In genomic region chr16:38400311-38400960, GRCm38 (mm10) we compare ENCODE assay signal across 8 mouse cellular contexts. TPM values are rescaled to one million over a fixed set of nuclear protein-coding genes. Genes with fewer than 3 reads are reported as not detected.
A peak's percentile ranks its signal among the peaks of the same experiment; 100 is the strongest.
DNase-seq lines count a peak whose midpoint lies in the region; ATAC-seq and TF ChIP-seq lines count a peak whose summit lies in the region.

No protein-coding gene starts in this region.

- no peak for DNase-seq in kidney, postnatal 0 days (ENCODE audit: low spot score)
- no peak for DNase-seq in kidney, postnatal 36 days
- DNase-seq in embryonic facial prominence, embryonic 14.5 days (ENCODE audit: low spot score), result no peak
- DNase-seq in hindbrain, postnatal 0 days (ENCODE audit: low spot score), result no peak
- DNase-seq in midbrain, postnatal 0 days (ENCODE audit: low spot score), result peak; percentile 1
- no peak for DNase-seq in cerebellum, adult 11-12 months
- DNase-seq in gastrocnemius, postnatal 4 days (ENCODE audit: low spot score in 2 of 2), result no peak
- DNase-seq in right cerebral cortex, postnatal 36 days (ENCODE audit: low spot score in 2 of 2), result no peak

- no peaks in the 10 kb centered on the region for H3K36me3 ChIP-seq in kidney, postnatal 0 days (ENCODE audit: insufficient read depth, low read length)
- H3K36me3 ChIP-seq in embryonic facial prominence, embryonic 14.5 days (ENCODE audit: control insufficient read depth, insufficient read depth, low read length), result no peaks in the 10 kb centered on the region
- H3K36me3 ChIP-seq in hindbrain, postnatal 0 days (ENCODE audit: insufficient read depth, low read length), result no peaks in the 10 kb centered on the region
- H3K36me3 ChIP-seq in midbrain, postnatal 0 days (ENCODE audit: insufficient read depth, low read length), result no peaks in the 10 kb centered on the region

- WGBS in kidney, postnatal 0 days, result 88% methylated on average over 9 of the region's 9 CpGs
- 73% methylated on average over 9 of the region's 9 CpGs for WGBS in embryonic facial prominence, embryonic 14.5 days
- 75% methylated on average over 9 of the region's 9 CpGs for WGBS in hindbrain, postnatal 0 days
- 65% methylated on average over 9 of the region's 9 CpGs for WGBS in midbrain, postnatal 0 days

- H3K27me3 ChIP-seq in kidney, postnatal 0 days (ENCODE audit: insufficient read depth, low read length), result no peaks in the 10 kb centered on the region
- H3K27me3 ChIP-seq in embryonic facial prominence, embryonic 14.5 days (replicated peaks; ENCODE audit: control insufficient read depth, insufficient read depth, low read length), result no peaks in the 10 kb centered on the region
- no peaks in the 10 kb centered on the region for H3K27me3 ChIP-seq in hindbrain, postnatal 0 days (ENCODE audit: insufficient read depth, low read length)
- no peaks in the 10 kb centered on the region for H3K27me3 ChIP-seq in midbrain, postnatal 0 days (ENCODE audit: insufficient read depth, low read length)

- H3K4me2 ChIP-seq in kidney, postnatal 0 days (ENCODE audit: low read length), result peak overlapping the region; percentile 59
- peak overlapping the region; percentile 55 for H3K4me2 ChIP-seq in embryonic facial prominence, embryonic 14.5 days (ENCODE audit: low read depth, low read length)
- peak overlapping the region; percentile 59 for H3K4me2 ChIP-seq in hindbrain, postnatal 0 days (ENCODE audit: low read depth, low read length)
- peak overlapping the region; percentile 54 for H3K4me2 ChIP-seq in midbrain, postnatal 0 days (ENCODE audit: low read depth, low read length, poor library complexity, severe bottlenecking)

- no peaks in the 10 kb centered on the region for H3K9me3 ChIP-seq in kidney, postnatal 0 days (replicated peaks; ENCODE audit: low read length)
- H3K9me3 ChIP-seq in embryonic facial prominence, embryonic 14.5 days (ENCODE audit: control insufficient read depth, low read length), result no peaks in the 10 kb centered on the region
- no peaks in the 10 kb centered on the region for H3K9me3 ChIP-seq in hindbrain, postnatal 0 days (ENCODE audit: low read length)
- H3K9me3 ChIP-seq in midbrain, postnatal 0 days (ENCODE audit: low read length), result no peaks in the 10 kb centered on the region

- no peak for ATAC-seq in kidney, postnatal 0 days (replicated peaks; ENCODE audit: low FRiP score, low read depth)
- no peak for ATAC-seq in embryonic facial prominence, embryonic 14.5 days (ENCODE audit: low read depth)
- peak; percentile 15; the same call in 1 of the 2 replicates for ATAC-seq in hindbrain, postnatal 0 days
- ATAC-seq in midbrain, postnatal 0 days (ENCODE audit: low FRiP score), result no peak; the same call in 1 of the 2 replicates

- peaks cover 13% of the 10 kb centered on the region for H3K4me1 ChIP-seq in kidney, postnatal 0 days (replicated peaks; ENCODE audit: insufficient read depth, low read length)
- H3K4me1 ChIP-seq in embryonic facial prominence, embryonic 14.5 days (ENCODE audit: control insufficient read depth, insufficient read depth, low read length), result peaks cover 24% of the 10 kb centered on the region
- H3K4me1 ChIP-seq in hindbrain, postnatal 0 days (ENCODE audit: insufficient read depth, low read length), result peaks cover 8% of the 10 kb centered on the region
- peaks cover 11% of the 10 kb centered on the region for H3K4me1 ChIP-seq in midbrain, postnatal 0 days (ENCODE audit: insufficient read depth, low read length)

- H3K27ac ChIP-seq in kidney, postnatal 0 days, result peak overlapping the region; percentile 78
- H3K27ac ChIP-seq in embryonic facial prominence, embryonic 14.5 days (replicated peaks; ENCODE audit: low read depth, low read length), result peak overlapping the region; percentile 58
- peak overlapping the region; percentile 81 for H3K27ac ChIP-seq in hindbrain, postnatal 0 days
- 0 out of 2 replicates have a peak overlapping the region, but pooled peaks have one; percentile 1 for H3K27ac ChIP-seq in midbrain, postnatal 0 days (ENCODE audit: low read depth, low read length)

- H3K9ac ChIP-seq in kidney, postnatal 0 days (ENCODE audit: low read depth, low read length), result peak overlapping the region; percentile 43; the same call in 1 of the 2 replicates
- 0 out of 2 replicates have a peak overlapping the region, but pooled peaks have one; percentile 49 for H3K9ac ChIP-seq in embryonic facial prominence, embryonic 14.5 days (ENCODE audit: low read depth, low read length)
- H3K9ac ChIP-seq in hindbrain, postnatal 0 days (replicated peaks; ENCODE audit: low read length), result peak overlapping the region; percentile 25; the same call in 1 of the 2 replicates
- H3K9ac ChIP-seq in midbrain, postnatal 0 days (replicated peaks; ENCODE audit: low read length, poor library complexity, severe bottlenecking), result peak overlapping the region; percentile 51; the same call in 1 of the 2 replicates

- no peak overlapping the region for H3K4me3 ChIP-seq in kidney, postnatal 0 days (replicated peaks; ENCODE audit: low read depth, low read length)
- H3K4me3 ChIP-seq in embryonic facial prominence, embryonic 14.5 days (ENCODE audit: low read depth, low read length), result peak overlapping the region; percentile 7
- H3K4me3 ChIP-seq in hindbrain, postnatal 0 days (ENCODE audit: low read length), result peak overlapping the region; percentile 24
- H3K4me3 ChIP-seq in midbrain, postnatal 0 days (ENCODE audit: low read depth, low read length), result no peak overlapping the region

- TF ChIP-seq CTCF in kidney, postnatal 0 days (IDR thresholded peaks at IDR 0.05; ENCODE audit: low read depth), result no peak
- TF ChIP-seq CTCF in hindbrain, postnatal 0 days (IDR thresholded peaks at IDR 0.05; ENCODE audit: low read depth), result no peak
- TF ChIP-seq CTCF in midbrain, postnatal 0 days (IDR thresholded peaks at IDR 0.05), result no peak

RNA-seq across cellular contexts. Expression of gene Pla1a, which starts 32.5 kb away (rescaled TPM):
- polyA plus RNA-seq in kidney, postnatal 0 days (2015; fragmentation: Nextera tagmentation; extraction: Ambion mirVana), result 36.5 and 36.8 TPM in 2 replicates
- polyA plus RNA-seq in embryonic facial prominence, embryonic 14.5 days (2014; fragmentation: Nextera tagmentation; extraction: Ambion mirVana), result 0.58 and 1.1 TPM in 2 replicates
- 0.36 and 1.7 TPM in 2 replicates for total RNA-seq in hindbrain, postnatal 0 days (2014; rRNA removed)
- 1.0 and 1.3 TPM in 2 replicates for polyA plus RNA-seq in hindbrain, postnatal 0 days (2015; fragmentation: Nextera tagmentation; extraction: Ambion mirVana)
- total RNA-seq in midbrain, postnatal 0 days (2014; rRNA removed), result 1.4 and 1.5 TPM in 2 replicates
- 0.97 and 1.6 TPM in 2 replicates for polyA plus RNA-seq in midbrain, postnatal 0 days (2015; fragmentation: Nextera tagmentation; extraction: Ambion mirVana)
- total RNA-seq in gastrocnemius, postnatal 4 days (2021), result 1 to 10 TPM; 1.5 to 2.0 TPM

RNA-seq across cellular contexts. Expression of gene Popdc2, which starts 38.4 kb away (rescaled TPM):
- polyA plus RNA-seq in kidney, postnatal 0 days (2015; fragmentation: Nextera tagmentation; extraction: Ambion mirVana), result 0.46 and 0.55 TPM in 2 replicates
- polyA plus RNA-seq in embryonic facial prominence, embryonic 14.5 days (2014; fragmentation: Nextera tagmentation; extraction: Ambion mirVana), result 7.6 and 12.8 TPM in 2 replicates
- 0.10 and 0.40 TPM in 2 replicates for total RNA-seq in hindbrain, postnatal 0 days (2014; rRNA removed)
- 0.83 and 1.0 TPM in 2 replicates for polyA plus RNA-seq in hindbrain, postnatal 0 days (2015; fragmentation: Nextera tagmentation; extraction: Ambion mirVana)
- 1.5 TPM in 2 replicates for total RNA-seq in midbrain, postnatal 0 days (2014; rRNA removed)
- 0.49 and 0.69 TPM in 2 replicates for polyA plus RNA-seq in midbrain, postnatal 0 days (2015; fragmentation: Nextera tagmentation; extraction: Ambion mirVana)
- 10 to 100 TPM; 42.5 to 57.1 TPM for total RNA-seq in gastrocnemius, postnatal 4 days (2021)

RNA-seq across cellular contexts. Expression of gene Adprh, which starts 52.1 kb away (rescaled TPM):
- polyA plus RNA-seq in kidney, postnatal 0 days (2015; fragmentation: Nextera tagmentation; extraction: Ambion mirVana), result 74.6 and 77.5 TPM in 2 replicates
- 95.5 and 106 TPM in 2 replicates for polyA plus RNA-seq in embryonic facial prominence, embryonic 14.5 days (2014; fragmentation: Nextera tagmentation; extraction: Ambion mirVana)
- 47.0 and 51.2 TPM in 2 replicates for total RNA-seq in hindbrain, postnatal 0 days (2014; rRNA removed)
- 131 and 134 TPM in 2 replicates for polyA plus RNA-seq in hindbrain, postnatal 0 days (2015; fragmentation: Nextera tagmentation; extraction: Ambion mirVana)
- 50.4 and 54.8 TPM in 2 replicates for total RNA-seq in midbrain, postnatal 0 days (2014; rRNA removed)
- 147 and 148 TPM in 2 replicates for polyA plus RNA-seq in midbrain, postnatal 0 days (2015; fragmentation: Nextera tagmentation; extraction: Ambion mirVana)
- 10 to 100 TPM; 41.5 to 45.3 TPM for total RNA-seq in gastrocnemius, postnatal 4 days (2021)

RNA-seq across cellular contexts. Expression of gene Gm21987, which starts 53.6 kb away (rescaled TPM):
- not detected in 2 replicates for polyA plus RNA-seq in kidney, postnatal 0 days (2015; fragmentation: Nextera tagmentation; extraction: Ambion mirVana)
- not detected in 2 replicates for polyA plus RNA-seq in embryonic facial prominence, embryonic 14.5 days (2014; fragmentation: Nextera tagmentation; extraction: Ambion mirVana)
- total RNA-seq in hindbrain, postnatal 0 days (2014; rRNA removed), result not detected in 2 replicates
- not detected in 2 replicates for polyA plus RNA-seq in hindbrain, postnatal 0 days (2015; fragmentation: Nextera tagmentation; extraction: Ambion mirVana)
- not detected in 2 replicates for total RNA-seq in midbrain, postnatal 0 days (2014; rRNA removed)
- polyA plus RNA-seq in midbrain, postnatal 0 days (2015; fragmentation: Nextera tagmentation; extraction: Ambion mirVana), result not detected in 2 replicates
- total RNA-seq in gastrocnemius, postnatal 4 days (2021), result not detected

RNA-seq across cellular contexts. Expression of gene Cox17, which starts 53.6 kb away (rescaled TPM):
- polyA plus RNA-seq in kidney, postnatal 0 days (2015; fragmentation: Nextera tagmentation; extraction: Ambion mirVana), result 283 and 305 TPM in 2 replicates
- polyA plus RNA-seq in embryonic facial prominence, embryonic 14.5 days (2014; fragmentation: Nextera tagmentation; extraction: Ambion mirVana), result 133 and 168 TPM in 2 replicates
- total RNA-seq in hindbrain, postnatal 0 days (2014; rRNA removed), result 12.2 and 24.5 TPM in 2 replicates
- 78.5 and 90.1 TPM in 2 replicates for polyA plus RNA-seq in hindbrain, postnatal 0 days (2015; fragmentation: Nextera tagmentation; extraction: Ambion mirVana)
- total RNA-seq in midbrain, postnatal 0 days (2014; rRNA removed), result 14.5 and 15.0 TPM in 2 replicates
- polyA plus RNA-seq in midbrain, postnatal 0 days (2015; fragmentation: Nextera tagmentation; extraction: Ambion mirVana), result 65.3 and 66.1 TPM in 2 replicates
- total RNA-seq in gastrocnemius, postnatal 4 days (2021), result 100 to 1,000 TPM; 109 to 129 TPM

Comparison
In these comparisons a context has a peak if more than half of its experiments do, and no peak if none do; other contexts are left out.
1. H3K27ac ChIP-seq: peak in every context shown above with its lines; median percentile 81 in hindbrain, postnatal 0 days; 78 in kidney, postnatal 0 days; 58 in embryonic facial prominence, embryonic 14.5 days; 1 in midbrain, postnatal 0 days.
2. H3K4me3 ChIP-seq: peak in embryonic facial prominence, embryonic 14.5 days (single experiment) and hindbrain, postnatal 0 days (single experiment); none in kidney, postnatal 0 days (single experiment) and midbrain, postnatal 0 days (single experiment).
3. RNA of gene Pla1a, which starts 32.5 kb away (polyA plus RNA-seq): 36.5 to 36.8 TPM in kidney, postnatal 0 days; 0.97 to 1.6 TPM in midbrain, postnatal 0 days, 0.58 to 1.1 TPM in embryonic facial prominence, embryonic 14.5 days and 1.0 to 1.3 TPM in hindbrain, postnatal 0 days; every median in the first group is over 10 times any median in the second.
4. Peak in every context shown above with its lines, with median percentiles within 50 percentile points of each other: H3K4me2 ChIP-seq and H3K9ac ChIP-seq.